Mouse (Mus musculus): ENCODE results near the gene Gapt.

Gene Gapt

DNA sequence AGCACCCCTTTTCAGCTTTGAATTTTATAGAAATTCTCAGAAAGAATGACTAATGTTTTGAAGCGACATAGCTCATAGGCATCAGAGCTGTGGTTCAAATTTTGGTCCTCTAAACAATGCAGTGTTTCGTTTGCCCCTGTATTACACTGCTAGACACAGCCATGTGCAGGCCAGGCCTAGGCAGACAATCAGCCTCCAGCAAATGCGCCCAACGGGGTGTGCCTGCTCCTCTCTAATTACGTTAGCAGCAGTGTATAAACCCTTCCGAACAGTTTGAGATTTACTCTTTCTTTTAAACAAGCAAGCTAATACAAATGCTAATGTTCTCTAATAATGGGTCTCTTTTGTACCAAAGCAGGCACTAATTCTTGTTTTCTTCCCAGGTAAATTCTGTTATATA, 14.4 kb downstream of the Gapt start:
- no peak for DNase-seq

DNA sequence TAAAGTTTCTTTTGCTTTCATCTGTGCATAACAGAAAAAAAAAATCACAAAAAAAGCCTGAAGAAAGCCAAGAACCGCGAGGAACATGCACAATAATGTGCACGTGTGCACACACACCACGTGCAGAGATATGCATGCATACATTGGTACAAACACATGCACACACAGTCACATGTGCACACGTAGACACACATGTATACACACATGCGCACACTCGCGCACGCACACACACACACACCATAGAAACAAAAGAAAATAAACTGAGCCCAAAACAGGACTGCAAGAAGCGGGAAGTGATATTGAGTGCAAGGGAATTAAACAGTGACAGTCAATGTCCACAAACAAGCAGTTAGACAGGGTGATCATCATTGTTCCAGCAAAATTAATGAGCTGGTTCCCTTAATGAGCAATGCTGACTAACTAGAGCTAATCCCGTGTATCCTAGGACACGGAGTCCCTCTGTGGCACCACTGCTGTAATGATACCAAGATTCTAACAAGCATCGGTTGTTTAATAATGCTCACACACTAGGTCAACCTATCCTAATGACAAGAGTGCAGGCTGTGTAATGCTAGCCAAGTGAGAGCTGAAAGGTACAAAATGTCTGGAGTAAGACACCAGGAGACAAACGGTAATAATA, 23.9 kb downstream of the Gapt start:
- no peak for DNase-seq

- no peak for DNase-seq
These were observed 38.3 kb downstream of the Gapt start for GRCm38 (mm10) chr13:110318746-110319145.

DNA sequence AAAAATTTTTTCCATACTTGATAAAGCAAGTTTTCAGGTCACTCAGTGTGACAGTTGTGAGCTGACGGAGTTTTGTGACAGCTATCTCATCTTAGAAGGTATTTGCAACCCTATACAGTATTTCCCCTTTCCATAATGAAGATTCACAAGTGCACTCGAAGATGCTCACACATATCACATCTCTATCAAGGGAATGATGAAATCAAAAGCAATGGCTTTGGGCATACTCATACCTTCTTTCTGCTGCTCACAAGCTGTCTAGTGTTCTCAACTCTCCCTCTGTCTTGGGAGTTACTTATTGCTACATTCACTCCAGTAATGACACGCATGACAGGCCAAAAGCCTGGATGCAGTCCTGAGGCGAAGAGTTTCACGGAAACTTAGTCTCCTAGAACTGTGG, 49.8 kb downstream of the Gapt start:
- DNase-seq, result no peak

Measured in thymus, adult 18-20 months (tissue).